ENCODE assay signal across 13 mouse cellular contexts in genomic region chr4:123247147-123247880, GRCm38 (mm10). TPM values are rescaled to one million over a fixed set of nuclear protein-coding genes. Genes with fewer than 3 reads are reported as not detected.
DNase-seq lines count a peak whose midpoint lies in the region; ATAC-seq and TF ChIP-seq lines count a peak whose summit lies in the region.
"Had no signal": no experiment of that assay in that cellular context is flagged by ENCODE, and none has a peak within 500 bp of the region (broad histone marks: within the 10 kb centered on the region; RNA-seq: fewer than 3 reads in every experiment).

No protein-coding gene starts in this region.

- no peak overlapping the region for H3K4me2 ChIP-seq in kidney, embryonic 16.5 days (replicated peaks; ENCODE audit: low read depth, low read length)
- H3K4me2 ChIP-seq: limb, embryonic 12.5 days had no signal

- peaks cover 4% of the 10 kb centered on the region; the same call in 1 of the 2 replicates for H3K36me3 ChIP-seq in heart, embryonic 10.5 days
- H3K36me3 ChIP-seq in kidney, embryonic 16.5 days (ENCODE audit: insufficient read depth, low read length): peaks cover 4% of the 10 kb centered on the region; the same call in 1 of the 2 replicates
- H3K36me3 ChIP-seq: limb, embryonic 12.5 days had no signal

- no peaks in the 10 kb centered on the region for H3K9me3 ChIP-seq in heart, embryonic 10.5 days
- H3K9me3 ChIP-seq in kidney, embryonic 16.5 days (ENCODE audit: low read length): no peaks in the 10 kb centered on the region
- H3K9me3 ChIP-seq: limb, embryonic 12.5 days had no signal

- DNase-seq in layer of hippocampus, adult 2 months (ENCODE audit: low spot score in 2 of 2): no peak
- DNase-seq in layer of hippocampus, adult 8-10 months (ENCODE audit: low spot score in 2 of 2): no peak
- peak; percentile 87 for DNase-seq in heart, embryonic 10.5 days (ENCODE audit: low spot score)
- peak; percentile 22 for DNase-seq in mesoderm, embryonic 11.5 days (ENCODE audit: low read depth, low spot score)
- no peak for DNase-seq in yolk sac, embryonic 10.5 days (ENCODE audit: low spot score)
- DNase-seq in layer of hippocampus, adult 9-11 months: no peak
- DNase-seq: adrenal gland, adult 2 months had no signal

- TF ChIP-seq CTCF in layer of hippocampus, adult 2 months (conservative IDR thresholded peaks at IDR 0.05): no peak

- peaks cover 52% of the 10 kb centered on the region for H3K4me1 ChIP-seq in heart, embryonic 10.5 days
- peaks cover 48% of the 10 kb centered on the region for H3K4me1 ChIP-seq in kidney, embryonic 16.5 days (ENCODE audit: insufficient read depth, low read length)

- 37% methylated on average over 7 of the region's 7 CpGs for WGBS in heart, embryonic 10.5 days
- WGBS in kidney, embryonic 16.5 days: 35% methylated on average over 7 of the region's 7 CpGs

- H3K9ac ChIP-seq in kidney, embryonic 16.5 days (replicated peaks; ENCODE audit: low read length): no peak overlapping the region
- H3K9ac ChIP-seq: limb, embryonic 12.5 days had no signal

- peak; percentile 75 for ATAC-seq in kidney, embryonic 16.5 days (ENCODE audit: low FRiP score, low TSS enrichment)
- ATAC-seq in cerebellum, adult (ENCODE audit: insufficient number of reproducible peaks, low FRiP score, low TSS enrichment): no peak

- H3K27me3 ChIP-seq in heart, embryonic 10.5 days (ENCODE audit: insufficient read depth, poor library complexity, severe bottlenecking): peaks cover under 1% of the 10 kb centered on the region
- no peaks in the 10 kb centered on the region for H3K27me3 ChIP-seq in kidney, embryonic 16.5 days (ENCODE audit: insufficient read depth, low read length)

- peak overlapping the region; percentile 39; the same call in 1 of the 2 replicates for H3K27ac ChIP-seq in layer of hippocampus, adult 2 months
- peak overlapping the region; percentile 90 for H3K27ac ChIP-seq in heart, embryonic 10.5 days
- peak overlapping the region; percentile 1; the same call in 1 of the 2 replicates for H3K27ac ChIP-seq in kidney, embryonic 16.5 days (ENCODE audit: low read length)
- H3K27ac ChIP-seq: limb, embryonic 12.5 days had no signal

- H3K4me3 ChIP-seq in layer of hippocampus, adult 2 months: no peak overlapping the region
- no peak overlapping the region for H3K4me3 ChIP-seq in heart, embryonic 10.5 days
- H3K4me3 ChIP-seq in kidney, embryonic 16.5 days (ENCODE audit: low read length): no peak overlapping the region
- H3K4me3 ChIP-seq: limb, embryonic 12.5 days had no signal

RNA-seq across cellular contexts. Expression of gene Heyl, which starts 14.0 kb away (rescaled TPM):
- total RNA-seq in layer of hippocampus, adult 2 months (2021): 1 to 10 TPM; 3.1 to 3.3 TPM
- 1 to 10 TPM; 2.9 to 5.2 (median 3.5) TPM for total RNA-seq in layer of hippocampus, adult 8-10 months (2022)
- polyA plus RNA-seq in heart, embryonic 10.5 days (2016; fragmentation: Nextera tagmentation; extraction: Ambion mirVana): 3.2 and 3.9 TPM in 2 replicates
- polyA plus RNA-seq in kidney, embryonic 16.5 days (2015; fragmentation: Nextera tagmentation; extraction: Ambion mirVana): 48.8 and 50.7 TPM in 2 replicates
- total RNA-seq: CH12.LX; common myeloid progenitor, adult 5-6 weeks; hematopoietic stem cell, adult 5-6 weeks had no signal

RNA-seq across cellular contexts. Expression of gene Pabpc4, which starts 14.8 kb away (rescaled TPM):
- total RNA-seq in layer of hippocampus, adult 2 months (2021): 10 to 100 TPM; 45.9 to 47.6 TPM
- total RNA-seq in layer of hippocampus, adult 8-10 months (2022): 10 to 100 TPM; 40.2 to 45.7 (median 44.2) TPM
- 70.4 and 73.3 TPM in 2 replicates for polyA plus RNA-seq in heart, embryonic 10.5 days (2016; fragmentation: Nextera tagmentation; extraction: Ambion mirVana)
- 45.0 and 47.7 TPM in 2 replicates for polyA plus RNA-seq in kidney, embryonic 16.5 days (2015; fragmentation: Nextera tagmentation; extraction: Ambion mirVana)

RNA-seq across cellular contexts. Expression of gene Nt5c1a, which starts 46.0 kb away (rescaled TPM):
- total RNA-seq in layer of hippocampus, adult 2 months (2021): 10 to 100 TPM; 14.5 to 15.2 TPM
- total RNA-seq in layer of hippocampus, adult 8-10 months (2022): 10 to 100 TPM; 14.5 to 16.8 (median 15.6) TPM
- polyA plus RNA-seq in heart, embryonic 10.5 days (2016; fragmentation: Nextera tagmentation; extraction: Ambion mirVana): 0.31 and 0.46 TPM in 2 replicates
- 0.25 and 0.28 TPM in 2 replicates for polyA plus RNA-seq in kidney, embryonic 16.5 days (2015; fragmentation: Nextera tagmentation; extraction: Ambion mirVana)
- total RNA-seq: CH12.LX; common myeloid progenitor, adult 5-6 weeks; hematopoietic stem cell, adult 5-6 weeks had no signal
- polyA plus RNA-seq: limb, embryonic 12.5 days had no signal

Comparison
In these comparisons a context has a peak if more than half of its experiments do, and no peak if none do; other contexts are left out.
1. DNase-seq: peak in heart, embryonic 10.5 days (single experiment) and mesoderm, embryonic 11.5 days (single experiment); none in layer of hippocampus, adult 2 months (0 of 2), layer of hippocampus, adult 8-10 months (0 of 2), yolk sac, embryonic 10.5 days (single experiment) and layer of hippocampus, adult 9-11 months (single experiment).
2. H3K27ac ChIP-seq: peak in every context shown above with its lines; median percentile 90 in heart, embryonic 10.5 days; 39 in layer of hippocampus, adult 2 months; 1 in kidney, embryonic 16.5 days.